Mouse (Mus musculus): ENCODE data around the gene Scamp5. TPM values are rescaled to one million over a fixed set of nuclear protein-coding genes. Genes with fewer than 3 reads are reported as not detected.

Scamp5 gene
- polyA plus RNA-seq, 2 experiments, result 10.0 to 33.8 TPM

DNA sequence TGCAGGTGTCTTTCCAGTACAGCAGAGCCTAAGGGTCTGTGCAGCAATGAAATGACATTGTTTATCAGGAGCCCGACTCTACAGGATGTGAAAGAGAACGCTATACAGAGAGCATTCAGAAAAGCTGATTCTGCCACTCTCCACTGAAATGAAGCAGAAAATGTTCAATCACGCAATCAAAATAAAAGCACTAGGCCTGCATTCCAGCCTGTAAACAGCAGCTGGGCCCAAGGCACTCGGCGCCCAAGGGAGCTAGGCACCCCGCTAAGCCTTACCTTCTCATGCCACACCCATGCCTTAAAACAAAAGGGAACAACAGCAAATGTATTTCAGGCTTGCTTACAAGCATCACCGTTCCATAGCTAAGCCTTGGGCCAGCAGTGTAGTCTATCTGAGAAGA lies 30.7 kb upstream of the Scamp5 start:
- TF ChIP-seq POLR2A (IDR thresholded peaks at IDR 0.05; ENCODE audit: borderline replicate concordance, extremely low read depth, insufficient read depth, insufficient read length), result no peak
- Histone ChIP-seq H3K4me2 (replicated peaks; ENCODE audit: low read depth, low read length, severe bottlenecking) (no peak overlapping the region), H3K4me3 (replicated peaks; ENCODE audit: low read length) (no peak overlapping the region), H3K9ac (ENCODE audit: low read depth, low read length, severe bottlenecking) (no peak overlapping the region), H3K9me3 (ENCODE audit: control insufficient read depth, low read length) (no peaks in the 10 kb centered on the region), H3K27me3 (ENCODE audit: control insufficient read depth, insufficient read depth, low read length) (peaks cover 47% of the 10 kb centered on the region), H3K36me3 (ENCODE audit: control insufficient read depth, insufficient read depth, low read length) (no peaks in the 10 kb centered on the region), H3K4me1 (ENCODE audit: control insufficient read depth, insufficient read depth, low read length) (peaks cover 13% of the 10 kb centered on the region), H3K27ac (replicated peaks; ENCODE audit: low read depth, low read length) (no peak overlapping the region)
- WGBS, result 63% methylated on average over 7 of the region's 7 CpGs
- ATAC-seq (ENCODE audit: low FRiP score, low read depth) (no peak), DNase-seq (ENCODE audit: low spot score) (no peak)

DNA sequence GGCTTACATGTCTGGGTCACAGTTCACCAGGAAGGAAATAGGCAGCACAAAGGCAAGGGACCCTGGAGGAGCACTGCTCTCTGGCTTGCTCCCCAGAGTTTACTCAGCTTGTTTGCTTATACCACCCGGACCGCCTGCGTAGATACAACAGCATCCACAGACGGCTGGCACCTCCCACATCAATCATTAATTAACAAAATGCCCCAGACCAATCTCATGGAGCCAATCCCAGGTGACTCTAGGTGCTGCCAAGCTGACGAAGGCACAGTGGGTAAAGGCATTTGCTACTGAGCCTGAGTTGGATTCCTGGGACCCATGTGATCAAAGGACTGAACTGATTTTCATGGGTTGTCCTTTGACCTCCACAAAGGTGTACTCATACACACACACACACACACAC lies 29.4 kb upstream of the Scamp5 start:
- H3K36me3 ChIP-seq (ENCODE audit: control insufficient read depth, insufficient read depth, low read length), result no peaks in the 10 kb centered on the region
- ATAC-seq (ENCODE audit: low FRiP score, low read depth) (no peak), DNase-seq (ENCODE audit: low spot score) (no peak)
- peaks cover 35% of the 10 kb centered on the region for H3K27me3 ChIP-seq (ENCODE audit: control insufficient read depth, insufficient read depth, low read length)
- TF ChIP-seq POLR2A (IDR thresholded peaks at IDR 0.05; ENCODE audit: borderline replicate concordance, extremely low read depth, insufficient read depth, insufficient read length), result no peak
- no peaks in the 10 kb centered on the region for H3K9me3 ChIP-seq (ENCODE audit: control insufficient read depth, low read length)
- 73% methylated on average over 5 of the region's 5 CpGs for WGBS
- no peak overlapping the region for H3K9ac ChIP-seq (ENCODE audit: low read depth, low read length, severe bottlenecking)
- H3K4me2 ChIP-seq (replicated peaks; ENCODE audit: low read depth, low read length, severe bottlenecking), result no peak overlapping the region
- H3K4me1 ChIP-seq (ENCODE audit: control insufficient read depth, insufficient read depth, low read length), result 0 out of 2 replicates have a peak, but pooled peaks cover under 1% of the 10 kb centered on the region
- no peak overlapping the region for H3K27ac ChIP-seq (replicated peaks; ENCODE audit: low read depth, low read length)
- no peak overlapping the region for H3K4me3 ChIP-seq (replicated peaks; ENCODE audit: low read length)

DNA sequence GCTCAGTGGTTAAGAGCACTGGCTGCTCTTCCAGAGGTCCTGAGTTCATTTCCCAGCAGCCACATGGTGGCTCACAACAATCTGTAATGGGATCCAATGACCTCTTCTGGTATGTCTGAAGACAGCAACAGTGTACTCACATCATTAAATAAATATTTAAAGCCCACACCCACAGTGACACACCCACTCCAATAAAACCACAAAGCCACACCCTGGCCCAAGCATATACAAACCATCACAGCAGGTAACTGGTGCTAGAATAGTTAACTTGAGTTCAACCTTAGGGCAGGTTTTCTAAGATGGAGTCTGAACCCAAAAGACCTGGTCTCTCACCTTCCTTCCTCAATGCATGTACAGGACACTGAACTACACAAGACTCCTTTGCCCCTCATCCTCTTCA lies 27.1 kb upstream of the Scamp5 start:
- H3K27me3 ChIP-seq (ENCODE audit: control insufficient read depth, insufficient read depth, low read length), result peaks cover 14% of the 10 kb centered on the region; the same call in 1 of the 2 replicates
- no peaks in the 10 kb centered on the region for H3K4me1 ChIP-seq (ENCODE audit: control insufficient read depth, insufficient read depth, low read length)
- TF ChIP-seq POLR2A (IDR thresholded peaks at IDR 0.05; ENCODE audit: borderline replicate concordance, extremely low read depth, insufficient read depth, insufficient read length), result no peak
- H3K4me3 ChIP-seq (replicated peaks; ENCODE audit: low read length), result no peak overlapping the region
- DNase-seq (ENCODE audit: low spot score), result no peak
- ATAC-seq (ENCODE audit: low FRiP score, low read depth), result no peak
- H3K9ac ChIP-seq (ENCODE audit: low read depth, low read length, severe bottlenecking), result no peak overlapping the region
- no peak overlapping the region for H3K4me2 ChIP-seq (replicated peaks; ENCODE audit: low read depth, low read length, severe bottlenecking)
- no peaks in the 10 kb centered on the region for H3K9me3 ChIP-seq (ENCODE audit: control insufficient read depth, low read length)
- no peak overlapping the region for H3K27ac ChIP-seq (replicated peaks; ENCODE audit: low read depth, low read length)
- no peaks in the 10 kb centered on the region for H3K36me3 ChIP-seq (ENCODE audit: control insufficient read depth, insufficient read depth, low read length)

DNA sequence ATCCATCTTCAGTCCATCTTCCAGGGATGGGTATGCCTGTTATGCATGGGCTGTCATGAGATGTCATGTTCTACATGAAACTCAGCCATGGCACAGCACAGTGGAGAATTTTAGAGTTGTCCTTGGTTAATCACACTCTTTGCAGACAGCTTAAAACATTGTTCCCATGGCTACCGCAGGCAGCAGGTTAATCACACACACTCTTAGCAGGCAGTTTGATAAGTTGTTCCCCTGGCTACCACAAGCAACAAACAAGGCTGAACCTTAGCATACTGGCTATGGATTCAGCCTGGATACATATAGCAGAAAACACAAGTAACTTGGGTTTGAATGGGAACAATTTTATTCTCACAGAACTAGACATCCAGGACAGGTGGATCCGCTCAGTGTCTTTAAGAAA lies 25.7 kb upstream of the Scamp5 start:
- Histone ChIP-seq H3K36me3 (ENCODE audit: control insufficient read depth, insufficient read depth, low read length) (no peaks in the 10 kb centered on the region), H3K9me3 (ENCODE audit: control insufficient read depth, low read length) (no peaks in the 10 kb centered on the region), H3K27ac (replicated peaks; ENCODE audit: low read depth, low read length) (no peak overlapping the region), H3K4me2 (replicated peaks; ENCODE audit: low read depth, low read length, severe bottlenecking) (no peak overlapping the region), H3K4me1 (ENCODE audit: control insufficient read depth, insufficient read depth, low read length) (no peaks in the 10 kb centered on the region), H3K27me3 (ENCODE audit: control insufficient read depth, insufficient read depth, low read length) (no peaks in the 10 kb centered on the region), H3K4me3 (replicated peaks; ENCODE audit: low read length) (no peak overlapping the region), H3K9ac (ENCODE audit: low read depth, low read length, severe bottlenecking) (no peak overlapping the region)
- no peak for TF ChIP-seq POLR2A (IDR thresholded peaks at IDR 0.05; ENCODE audit: borderline replicate concordance, extremely low read depth, insufficient read depth, insufficient read length)
- DNase-seq (ENCODE audit: low spot score) (no peak), ATAC-seq (ENCODE audit: low FRiP score, low read depth) (no peak)
- 96% methylated on average over 2 of the region's 2 CpGs for WGBS

DNA sequence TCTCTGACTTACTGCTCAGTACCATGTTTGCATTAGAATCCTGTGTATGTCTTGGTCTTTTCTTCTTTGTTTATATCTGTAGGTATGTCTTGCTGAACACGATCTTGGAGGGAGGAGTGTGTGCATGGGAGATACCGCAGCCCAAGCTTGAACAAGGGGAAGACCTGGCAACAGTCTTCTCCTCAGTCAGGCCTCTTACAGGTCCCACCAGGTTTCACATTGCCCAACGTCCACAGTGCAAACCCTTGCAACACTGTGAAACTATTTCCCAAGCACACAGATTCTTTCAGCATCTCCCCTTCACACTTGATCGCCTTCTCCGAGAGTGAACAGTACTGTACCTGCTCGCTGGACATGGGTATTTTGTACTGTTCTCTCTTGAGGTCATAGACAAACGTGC lies 19.9 kb upstream of the Scamp5 start:
- Histone ChIP-seq H3K27ac (replicated peaks; ENCODE audit: low read depth, low read length) (no peak overlapping the region), H3K36me3 (ENCODE audit: control insufficient read depth, insufficient read depth, low read length) (no peaks in the 10 kb centered on the region), H3K4me2 (replicated peaks; ENCODE audit: low read depth, low read length, severe bottlenecking) (no peak overlapping the region), H3K4me3 (replicated peaks; ENCODE audit: low read length) (no peak overlapping the region), H3K9me3 (ENCODE audit: control insufficient read depth, low read length) (no peaks in the 10 kb centered on the region), H3K27me3 (ENCODE audit: control insufficient read depth, insufficient read depth, low read length) (no peaks in the 10 kb centered on the region), H3K9ac (ENCODE audit: low read depth, low read length, severe bottlenecking) (no peak overlapping the region), H3K4me1 (ENCODE audit: control insufficient read depth, insufficient read depth, low read length) (no peaks in the 10 kb centered on the region)
- no peak for TF ChIP-seq POLR2A (IDR thresholded peaks at IDR 0.05; ENCODE audit: borderline replicate concordance, extremely low read depth, insufficient read depth, insufficient read length)
- 78% methylated on average over 7 of the region's 7 CpGs for WGBS
- ATAC-seq (ENCODE audit: low FRiP score, low read depth) (no peak), DNase-seq (ENCODE audit: low spot score) (no peak)

DNA sequence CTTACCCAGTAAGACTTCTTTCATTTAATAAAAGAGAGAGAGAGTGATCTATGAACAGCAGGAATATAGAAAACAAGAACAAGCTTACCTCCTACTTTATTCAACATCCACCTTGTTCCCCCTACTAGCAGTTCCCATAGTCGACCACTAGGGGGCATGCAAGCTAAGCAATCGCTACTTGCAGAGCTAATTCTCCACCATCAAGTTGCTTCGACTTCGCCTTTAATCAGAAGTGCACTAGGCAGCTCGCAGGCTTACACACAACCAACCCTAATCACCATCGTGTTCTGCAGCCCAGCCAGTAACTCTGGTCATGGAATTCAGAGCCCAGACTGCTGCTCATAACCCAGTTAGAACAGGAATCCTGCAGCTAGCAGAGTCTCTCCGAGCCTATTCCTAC lies 17.9 kb upstream of the Scamp5 start:
- TF ChIP-seq POLR2A (IDR thresholded peaks at IDR 0.05; ENCODE audit: borderline replicate concordance, extremely low read depth, insufficient read depth, insufficient read length), result peak; percentile 42; the same call in 1 of the 2 replicates
- 13% methylated on average over 7 of the region's 7 CpGs for WGBS
- no peak overlapping the region for H3K27ac ChIP-seq (replicated peaks; ENCODE audit: low read depth, low read length)
- H3K4me1 ChIP-seq (ENCODE audit: control insufficient read depth, insufficient read depth, low read length), result no peaks in the 10 kb centered on the region
- DNase-seq (ENCODE audit: low spot score) (peak; percentile 83), ATAC-seq (ENCODE audit: low FRiP score, low read depth) (no peak)
- H3K9ac ChIP-seq (ENCODE audit: low read depth, low read length, severe bottlenecking), result no peak overlapping the region
- H3K9me3 ChIP-seq (ENCODE audit: control insufficient read depth, low read length), result no peaks in the 10 kb centered on the region
- no peak overlapping the region for H3K4me3 ChIP-seq (replicated peaks; ENCODE audit: low read length)
- H3K27me3 ChIP-seq (ENCODE audit: control insufficient read depth, insufficient read depth, low read length), result no peaks in the 10 kb centered on the region
- H3K4me2 ChIP-seq (replicated peaks; ENCODE audit: low read depth, low read length, severe bottlenecking), result no peak overlapping the region
- no peaks in the 10 kb centered on the region for H3K36me3 ChIP-seq (ENCODE audit: control insufficient read depth, insufficient read depth, low read length)

Measured in limb, embryonic 14.5 days (tissue).